Mouse (Mus musculus): ENCODE measurements around the gene Slco3a1. TPM values are rescaled to one million over a fixed set of nuclear protein-coding genes. Genes with fewer than 3 reads are reported as not detected.
A peak's percentile ranks its signal among the peaks of the same experiment; 100 is the strongest.

Slco3a1 gene
- 10 to 100 TPM; 52.5 to 56.1 TPM for total RNA-seq (2021)

- peak; percentile 77 for DNase-seq (ENCODE audit: low spot score in 2 of 2)
- intact Hi-C loops (cut with DNase I) = loop anchor here (1.0 to 5.0 kb wide), 5 partner anchors 52 to 556 kb away; no protein-coding TSS in a partner anchor
Observed at GRCm38 (mm10) chr7:74554608-74555311, at the start of gene Slco3a1. Gene Slco3a1, minus strand, starts transcription at chr7:74554780.

- intact Hi-C loops (cut with DNase I) = no loop called here
- no peak for DNase-seq (ENCODE audit: low spot score in 2 of 2)
Observed at GRCm38 (mm10) chr7:74600996-74601395, 46.4 kb upstream of the Slco3a1 start.

- no peak for DNase-seq (ENCODE audit: low spot score in 2 of 2)
- intact Hi-C loops (cut with DNase I) = no loop called here
Observed at GRCm38 (mm10) chr7:74579411-74579810, 24.8 kb upstream of the Slco3a1 start.

- no peak for DNase-seq (ENCODE audit: low spot score in 2 of 2)
- intact Hi-C loops (cut with DNase I) = no loop called here
Observed at GRCm38 (mm10) chr7:74575678-74576077, 21.1 kb upstream of the Slco3a1 start.

GRCm38 (mm10) chr7:74555416-74555815, 836 bp upstream of the Slco3a1 start:
- peak; percentile 75 to 79 for DNase-seq (ENCODE audit: low spot score in 2 of 2)
- intact Hi-C loops (cut with DNase I) = loop anchor here (2.0 to 5.0 kb wide), 3 partner anchors 162 to 555 kb away; no protein-coding TSS in a partner anchor

GRCm38 (mm10) chr7:74554041-74554561, 479 bp downstream of the Slco3a1 start:
- DNase-seq (ENCODE audit: low spot score in 2 of 2) = peak; percentile 39 to 64
- intact Hi-C loops (cut with DNase I) = loop anchor here (1.0 to 5.0 kb wide), 4 partner anchors 52 to 557 kb away; no protein-coding TSS in a partner anchor

GRCm38 (mm10) chr7:74553111-74553650, 1.4 kb downstream of the Slco3a1 start:
- no peak for DNase-seq (ENCODE audit: low spot score in 2 of 2)
- intact Hi-C loops (cut with DNase I) = loop anchor here (5.0 kb wide), 1 partner anchor 51 kb away; no protein-coding TSS in a partner anchor

- intact Hi-C loops (cut with DNase I) = loop anchor here (5.0 kb wide), 1 partner anchor 50 kb away; no protein-coding TSS in a partner anchor
- DNase-seq (ENCODE audit: low spot score in 2 of 2) = peak in 1 of 2 experiments; percentile 9
Observed at GRCm38 (mm10) chr7:74552546-74552945, 2.0 kb downstream of the Slco3a1 start.

- no peak for DNase-seq (ENCODE audit: low spot score in 2 of 2)
- intact Hi-C loops (cut with DNase I) = loop anchor here (5.0 kb wide), 1 partner anchor 50 kb away; no protein-coding TSS in a partner anchor
Observed at GRCm38 (mm10) chr7:74552000-74552358, 2.6 kb downstream of the Slco3a1 start.

GRCm38 (mm10) chr7:74551338-74551999, 3.1 kb downstream of the Slco3a1 start:
- DNase-seq (ENCODE audit: low spot score in 2 of 2) = no peak
- intact Hi-C loops (cut with DNase I) = loop anchor here (5.0 kb wide), 1 partner anchor 49 kb away; no protein-coding TSS in a partner anchor

- intact Hi-C loops (cut with DNase I) = loop anchor here (5.0 kb wide), 1 partner anchor 47 kb away; no protein-coding TSS in a partner anchor
- DNase-seq (ENCODE audit: low spot score in 2 of 2) = no peak
Observed at GRCm38 (mm10) chr7:74549686-74550085, 4.9 kb downstream of the Slco3a1 start.

- no peak for DNase-seq (ENCODE audit: low spot score in 2 of 2)
- intact Hi-C loops (cut with DNase I) = no loop called here
Observed at GRCm38 (mm10) chr7:74549013-74549582, 5.5 kb downstream of the Slco3a1 start.

GRCm38 (mm10) chr7:74546691-74547090, 7.9 kb downstream of the Slco3a1 start:
- DNase-seq (ENCODE audit: low spot score in 2 of 2) = no peak
- intact Hi-C loops (cut with DNase I) = no loop called here

- DNase-seq (ENCODE audit: low spot score in 2 of 2) = no peak
- intact Hi-C loops (cut with DNase I) = no loop called here
Observed at GRCm38 (mm10) chr7:74545498-74545990, 9.0 kb downstream of the Slco3a1 start.

GRCm38 (mm10) chr7:74544306-74544705, 10.3 kb downstream of the Slco3a1 start:
- intact Hi-C loops (cut with DNase I) = no loop called here
- DNase-seq (ENCODE audit: low spot score in 2 of 2) = no peak

- no peak for DNase-seq (ENCODE audit: low spot score in 2 of 2)
- intact Hi-C loops (cut with DNase I) = no loop called here
Observed at GRCm38 (mm10) chr7:74541958-74542357, 12.6 kb downstream of the Slco3a1 start.

GRCm38 (mm10) chr7:74540933-74541725, 13.5 kb downstream of the Slco3a1 start:
- peak in 1 of 2 experiments; percentile 46 for DNase-seq (ENCODE audit: low spot score in 2 of 2)
- intact Hi-C loops (cut with DNase I) = no loop called here

GRCm38 (mm10) chr7:74536186-74536585, 18.4 kb downstream of the Slco3a1 start:
- DNase-seq (ENCODE audit: low spot score in 2 of 2) = no peak
- intact Hi-C loops (cut with DNase I) = no loop called here
